Mouse (Mus musculus) right cerebral cortex, postnatal 10 days (tissue): ENCODE measurements around the gene Kif18b.

Experiments
- DNase-seq, 2 experiments: peaks; one replicate each; pipeline ENCODE4 v3.0.0; 2021; ENCODE audit warnings: low spot score in 2 of 2

The Kif18b gene

GRCm38 (mm10) chr11:102880585-102881313 lies 44.2 kb downstream of the Kif18b start, which contains the start of the genes Eftud2 and Ccdc103:
TSS of gene Eftud2 (minus strand) at chr11:102880985.
TSS of gene Ccdc103 (plus strand) at chr11:102881204.
- DNase-seq, result peak; percentile 95

- DNase-seq, result no peak
These were observed 45.4 kb downstream of the Kif18b start for GRCm38 (mm10) chr11:102879558-102879957.

- DNase-seq, result peak; percentile 58 to 71
These were observed 50.1 kb downstream of the Kif18b start for GRCm38 (mm10) chr11:102874801-102875334.

GRCm38 (mm10) chr11:102864272-102864671 lies 60.7 kb downstream of the Kif18b start:
- DNase-seq, result peak; percentile 75 to 88

DNA sequence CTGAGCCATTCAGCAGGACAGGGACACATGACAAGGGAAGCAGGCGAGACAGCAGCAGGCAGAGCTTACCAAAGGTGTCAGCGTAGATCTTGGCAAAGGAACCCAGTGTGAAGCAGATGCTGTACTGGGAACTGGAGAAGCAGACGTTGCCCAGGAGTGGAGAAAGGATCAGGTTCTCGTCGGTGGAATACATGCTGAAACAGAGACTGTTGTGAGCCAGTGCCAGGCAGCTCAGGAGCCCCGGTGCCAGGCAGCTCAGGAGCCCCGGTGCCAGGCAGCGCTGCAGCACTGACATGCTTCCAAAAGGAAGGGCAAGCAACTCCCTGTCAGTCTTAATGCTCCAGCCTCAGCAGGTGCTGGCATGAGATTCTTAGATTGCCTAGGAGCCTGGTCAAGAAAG lies 65.0 kb downstream of the Kif18b start:
- DNase-seq, result peak; percentile 36 to 54

DNA sequence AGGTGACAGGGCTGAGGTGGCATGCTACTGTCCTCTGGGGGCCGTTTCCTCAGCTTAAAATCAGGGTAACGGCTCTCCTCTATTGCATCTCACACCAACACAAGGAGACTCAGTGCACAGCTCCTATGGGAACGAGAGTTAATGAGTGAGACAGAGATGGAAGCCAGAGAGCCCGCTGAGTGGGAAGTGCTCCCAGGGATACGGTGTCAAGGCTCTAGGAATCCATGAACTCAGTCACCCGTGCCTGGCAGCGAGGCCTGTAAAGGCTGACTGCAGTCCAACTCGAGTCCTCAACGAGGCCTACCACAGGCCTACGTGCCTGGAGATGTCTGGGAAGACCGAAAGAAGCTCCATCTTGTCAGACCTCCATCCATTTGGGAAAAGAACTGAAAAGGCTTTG lies 66.0 kb downstream of the Kif18b start:
- peak; percentile 52 to 60 for DNase-seq

- no peak for DNase-seq
These were observed 69.0 kb downstream of the Kif18b start for GRCm38 (mm10) chr11:102855941-102856340.
